Mouse (Mus musculus) frontal cortex, adult (tissue): ENCODE data around the gene Atad5.
"Not testable (repeated sequence)": the region's sequence is repeated elsewhere in the genome, so short reads cannot be mapped to it uniquely, and the experiment has no call there.

Experiments
- ATAC-seq: cut with Nextera tagmentation; 2 replicates; pipeline ENCODE4 v1.9.2; 2017; ENCODE audit warnings: mild to moderate bottlenecking, moderate library complexity, mixed read lengths; ENCODE audit not compliant: low TSS enrichment

Gene Atad5

DNA sequence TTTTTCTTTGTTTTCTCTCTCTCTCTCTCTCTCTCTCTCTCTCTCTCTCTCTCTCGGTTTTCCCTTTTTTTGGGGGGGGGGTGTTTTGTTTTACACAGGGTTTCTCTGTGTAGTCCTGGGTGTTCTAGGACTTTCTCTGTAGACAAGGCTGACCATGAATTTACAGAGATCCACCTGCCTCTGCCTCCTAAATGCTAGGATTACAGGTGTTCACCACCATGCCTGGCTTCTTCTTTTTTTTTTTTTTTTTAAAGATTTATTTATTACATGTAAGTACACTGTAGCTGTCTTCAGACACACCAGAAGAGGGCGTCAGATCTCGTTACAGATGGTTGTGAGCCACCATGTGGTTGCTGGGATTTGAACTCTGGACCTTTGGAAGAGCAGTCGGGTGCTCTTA, 59.8 kb downstream of the Atad5 start:
- ATAC-seq, result not testable (repeated sequence)

DNA sequence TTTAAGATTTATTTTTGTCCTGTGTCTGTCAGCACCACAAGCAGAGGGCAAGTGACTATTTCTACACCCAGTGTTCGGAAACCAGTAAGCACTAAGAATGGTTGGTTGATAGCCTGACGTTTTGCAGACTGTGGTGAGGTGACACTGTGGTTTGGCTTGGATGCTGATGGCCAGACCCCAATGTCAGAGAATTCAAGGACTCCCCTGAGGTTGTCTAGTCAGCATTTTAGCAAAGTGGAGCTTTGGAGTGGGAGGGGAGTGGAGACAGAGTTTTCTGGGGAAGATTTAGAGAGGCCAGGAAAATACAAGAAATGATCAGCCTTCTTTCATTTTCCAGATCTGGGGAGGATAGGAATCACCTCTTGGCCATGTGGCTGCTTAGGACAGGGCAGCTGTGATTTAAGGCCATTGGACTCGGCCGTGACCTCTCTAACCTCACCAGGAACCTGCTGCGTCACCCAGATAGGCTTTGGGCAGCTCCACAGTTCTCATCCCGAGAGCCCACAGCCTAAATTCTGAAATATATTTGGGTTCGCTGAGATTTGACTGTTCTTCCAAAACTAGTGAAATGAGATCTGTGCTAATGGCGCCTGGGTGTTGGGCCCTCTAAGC, 60.3 kb downstream of the Atad5 start:
- ATAC-seq, result no peak

DNA sequence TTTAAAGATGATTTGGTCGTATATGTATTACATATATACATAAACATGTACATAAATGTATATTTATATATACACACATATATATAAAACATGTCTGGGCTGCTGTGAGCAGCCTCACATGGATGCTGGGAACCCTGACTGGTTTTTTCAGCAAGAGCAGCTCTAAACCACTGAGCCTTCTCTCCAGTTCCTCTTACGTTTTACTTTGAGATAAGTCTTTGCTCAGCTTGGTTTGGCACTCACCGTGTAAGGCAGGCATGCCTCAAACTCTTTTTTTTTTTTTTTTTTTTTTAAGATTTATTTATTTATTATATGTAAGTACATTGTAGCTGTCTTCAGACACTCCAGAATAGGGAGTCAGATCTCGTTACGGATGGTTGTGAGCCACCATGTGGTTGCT, 61.4 kb downstream of the Atad5 start:
- ATAC-seq, result no peak

DNA sequence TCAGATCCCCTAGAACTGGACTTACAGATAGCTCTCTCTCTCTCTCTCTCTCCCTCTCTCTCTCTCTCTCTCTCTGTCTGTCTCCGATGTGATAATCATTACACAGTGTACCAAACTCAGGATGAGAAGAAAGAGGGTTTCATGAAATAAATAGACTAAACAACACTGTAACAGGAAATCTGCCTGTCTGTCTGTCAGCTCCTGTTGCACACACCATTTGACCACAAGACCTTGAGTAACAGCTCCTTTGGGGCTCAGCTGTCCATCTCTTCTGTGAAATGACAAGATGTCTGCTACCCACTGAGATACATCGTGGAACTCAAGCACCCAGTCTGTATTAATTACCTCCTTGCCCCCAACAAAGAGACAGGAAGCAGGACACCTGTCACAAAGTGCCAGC, 62.3 kb downstream of the Atad5 start:
- ATAC-seq, result no peak

DNA sequence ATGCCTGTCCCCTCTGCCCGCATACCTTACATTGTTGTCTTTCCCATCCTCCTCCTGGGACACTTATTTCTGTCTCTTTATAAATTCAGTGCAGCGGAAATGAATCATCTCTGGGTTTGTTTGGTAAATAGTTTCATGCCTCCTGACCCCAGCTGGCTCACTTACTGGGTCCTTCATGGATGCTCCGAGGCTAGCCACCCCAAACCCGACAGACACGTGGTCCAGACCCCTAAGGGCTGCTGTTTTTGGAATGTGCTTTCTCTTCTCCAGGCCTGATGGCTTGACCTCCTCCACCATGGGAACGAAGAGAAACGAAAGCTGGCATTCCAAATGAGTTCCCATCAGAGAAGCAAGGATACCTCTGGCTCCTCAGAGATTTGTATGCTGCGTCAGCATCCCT, 63.2 kb downstream of the Atad5 start:
- no peak for ATAC-seq

DNA sequence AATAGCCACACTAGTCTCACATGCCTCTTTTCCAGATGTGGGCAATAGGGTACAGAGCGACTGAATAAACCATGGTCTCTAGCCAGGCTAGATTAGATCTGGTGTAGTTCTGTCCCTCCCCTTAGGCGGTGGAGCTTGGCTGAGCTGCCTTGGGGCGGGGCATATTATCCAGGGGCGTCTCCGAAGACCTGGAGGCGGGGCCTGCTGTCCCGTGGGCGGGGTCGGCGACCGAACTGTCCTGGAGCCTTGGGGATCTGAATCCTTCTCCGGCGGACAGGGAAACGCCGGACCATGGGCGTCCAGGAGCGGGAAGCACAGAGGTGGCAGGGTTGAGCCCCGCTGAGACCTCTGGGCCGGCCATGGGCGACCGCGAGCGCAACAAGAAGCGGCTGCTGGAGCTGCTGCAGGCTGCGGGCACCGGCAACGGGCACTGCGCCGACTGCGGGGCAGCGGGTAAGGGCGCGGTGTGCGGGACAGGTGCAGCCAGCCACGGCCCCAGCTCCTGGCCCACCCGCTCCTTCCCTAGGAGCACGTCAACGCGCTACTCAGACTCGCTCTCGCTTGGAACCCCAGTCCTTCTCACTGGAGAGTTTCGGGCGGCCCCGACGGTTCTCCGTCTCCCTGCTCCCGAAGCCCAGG, 64.8 kb downstream of the Atad5 start, which contains the start of gene Adap2:
Gene Adap2, plus strand, starts transcription at position 249 of the 639 bp plus-strand sequence.
- ATAC-seq, result no peak

DNA sequence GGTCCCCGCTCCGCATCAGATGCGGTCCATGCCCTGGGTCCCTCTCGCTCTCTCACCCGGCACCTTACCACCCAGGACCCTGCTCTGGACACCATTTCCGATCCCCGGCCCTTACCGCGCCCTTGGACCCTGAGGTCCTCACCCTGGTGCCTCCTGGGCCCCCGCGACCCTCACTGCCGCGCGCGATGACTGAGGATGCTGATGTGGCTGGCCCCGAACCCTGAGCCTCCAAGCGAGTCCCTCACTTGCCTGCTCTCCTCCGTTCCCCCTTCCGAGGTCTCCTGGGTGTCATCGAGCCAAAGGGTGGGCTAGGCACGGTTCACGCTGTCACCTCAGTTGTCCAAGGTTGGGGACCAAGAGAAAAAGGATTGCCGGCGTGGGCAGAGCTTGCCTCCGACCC, 65.3 kb downstream of the Atad5 start:
- ATAC-seq, result no peak

DNA sequence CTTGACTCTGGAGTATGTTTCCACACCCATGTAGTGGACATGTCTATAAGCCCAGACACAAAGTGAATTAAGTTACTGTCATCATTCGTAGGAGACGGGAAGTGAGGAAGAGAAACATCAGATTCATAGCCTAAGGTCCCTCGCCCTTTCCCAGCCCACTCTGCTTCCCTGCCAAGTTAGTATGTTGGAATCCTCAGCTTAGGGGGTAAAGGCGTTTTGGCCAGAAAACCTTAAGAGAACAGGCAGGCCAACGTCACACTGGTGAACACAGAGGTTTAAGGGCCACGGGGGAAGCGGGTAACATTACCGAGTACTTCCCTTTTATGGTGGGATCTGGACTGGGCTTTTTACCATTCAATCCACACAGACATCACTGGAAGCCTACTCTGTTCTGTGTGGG, 66.3 kb downstream of the Atad5 start:
- ATAC-seq, result no peak

DNA sequence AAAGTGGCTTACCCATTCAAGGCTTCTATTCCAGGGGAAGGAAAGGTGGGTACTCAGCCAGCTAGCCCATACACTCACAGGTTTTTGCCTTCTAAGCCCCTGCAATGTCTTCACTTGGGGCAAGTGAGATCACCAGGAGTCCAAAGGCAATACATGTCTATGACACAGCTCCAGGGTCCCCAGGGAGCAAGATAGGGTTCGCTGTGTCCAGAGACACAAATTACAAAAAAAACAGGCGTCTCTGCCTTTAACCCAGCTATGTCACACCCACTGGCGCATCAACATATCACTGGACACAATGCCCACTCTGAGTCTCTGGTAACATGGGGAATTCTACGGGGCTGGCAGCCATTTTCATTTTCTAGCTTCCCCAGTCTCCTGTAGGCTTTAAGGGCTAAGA, 66.8 kb downstream of the Atad5 start:
- no peak for ATAC-seq

DNA sequence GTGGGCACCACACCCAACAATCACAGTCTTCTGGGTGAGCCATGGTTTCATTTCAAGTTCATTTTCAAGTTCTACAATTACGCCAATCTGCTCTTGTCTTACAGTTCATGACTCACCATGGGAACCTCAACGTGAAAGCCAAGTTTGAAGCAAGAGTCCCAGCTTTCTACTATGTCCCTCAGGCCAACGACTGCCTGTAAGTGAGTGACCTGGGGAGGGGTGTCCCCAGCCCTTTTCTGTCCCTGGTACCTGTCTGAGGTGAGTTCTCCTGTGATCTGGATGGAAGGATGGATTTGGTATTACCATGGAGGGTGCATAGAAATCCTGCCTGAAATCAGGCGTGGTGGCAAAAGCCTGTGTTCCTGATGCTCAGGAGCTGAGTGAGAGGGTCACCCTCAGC, 67.6 kb downstream of the Atad5 start:
- no peak for ATAC-seq

DNA sequence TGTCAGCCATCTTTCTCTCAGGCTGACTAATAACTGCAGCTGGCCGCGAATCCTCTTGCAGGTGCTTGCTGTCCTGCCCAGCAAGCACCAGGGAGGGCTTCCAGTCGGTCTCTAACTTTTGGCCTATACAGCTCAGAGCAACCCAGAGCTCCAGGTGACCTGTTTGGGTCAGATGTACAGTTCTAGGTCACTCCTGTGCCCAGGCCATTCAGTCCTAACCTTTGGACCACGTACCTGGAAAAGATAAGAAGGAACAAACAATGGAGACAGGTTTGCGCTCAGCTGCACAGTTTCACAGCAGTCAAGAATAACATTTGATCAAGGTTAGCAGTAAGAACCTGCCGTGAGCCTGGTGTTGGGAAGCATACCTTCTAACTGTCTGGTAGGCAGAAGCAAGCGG, 69.8 kb downstream of the Atad5 start:
- ATAC-seq, result no peak

DNA sequence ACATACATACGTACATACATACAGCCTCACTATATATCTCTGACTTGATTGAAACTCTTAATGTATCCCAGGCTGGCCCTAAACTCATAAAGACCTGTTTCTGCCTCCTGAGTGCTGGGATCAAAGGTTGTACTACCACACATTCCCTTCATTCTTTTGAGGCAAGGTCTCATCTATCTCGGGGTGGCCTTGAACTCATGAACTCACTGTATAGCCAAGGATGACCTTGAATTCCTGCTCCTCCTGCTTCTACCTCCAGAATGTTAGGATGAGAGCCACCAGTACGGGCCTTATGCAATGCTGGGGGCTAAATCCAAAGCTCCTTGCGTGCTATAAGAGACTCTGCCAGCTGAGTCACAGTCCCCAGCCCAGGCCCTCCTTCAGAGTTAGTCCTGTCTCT, 71.8 kb downstream of the Atad5 start:
- no peak for ATAC-seq

DNA sequence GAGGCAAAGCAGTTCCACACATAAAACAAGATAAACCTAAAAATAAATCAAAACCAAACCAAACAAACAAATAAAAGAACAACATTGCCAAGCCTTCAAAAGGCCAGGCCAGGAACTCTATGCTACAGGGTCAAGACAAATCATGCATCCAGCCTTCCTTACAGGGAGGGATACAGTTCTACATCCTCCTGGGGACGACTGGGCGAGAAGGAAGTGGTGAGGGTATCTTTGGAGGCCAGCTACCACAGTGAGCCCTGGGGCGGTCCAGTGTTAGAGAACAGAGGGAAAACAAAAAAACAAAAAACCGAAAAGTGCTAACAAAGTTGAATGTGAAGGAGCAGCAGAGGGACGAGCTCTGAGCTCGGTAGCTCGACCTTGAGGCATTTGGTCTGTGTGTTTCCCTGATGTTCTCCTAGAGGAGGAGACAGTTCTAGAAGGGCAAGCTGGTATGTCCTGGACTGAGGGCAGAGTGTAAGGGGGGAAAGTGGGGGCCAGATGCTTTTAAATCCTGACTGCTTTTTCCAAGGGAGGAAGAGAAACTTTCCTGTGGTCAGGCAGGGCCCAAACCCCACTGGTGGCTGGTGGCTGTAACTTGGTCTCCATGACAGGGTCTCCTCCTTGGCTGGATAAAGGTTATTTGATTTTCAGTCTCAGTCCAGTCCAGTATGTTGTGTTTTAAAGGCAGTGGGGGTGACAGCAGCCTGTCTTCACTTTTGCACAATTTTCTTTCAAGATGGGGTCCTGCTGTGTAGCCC, 74.3 kb downstream of the Atad5 start:
- ATAC-seq, result no peak

DNA sequence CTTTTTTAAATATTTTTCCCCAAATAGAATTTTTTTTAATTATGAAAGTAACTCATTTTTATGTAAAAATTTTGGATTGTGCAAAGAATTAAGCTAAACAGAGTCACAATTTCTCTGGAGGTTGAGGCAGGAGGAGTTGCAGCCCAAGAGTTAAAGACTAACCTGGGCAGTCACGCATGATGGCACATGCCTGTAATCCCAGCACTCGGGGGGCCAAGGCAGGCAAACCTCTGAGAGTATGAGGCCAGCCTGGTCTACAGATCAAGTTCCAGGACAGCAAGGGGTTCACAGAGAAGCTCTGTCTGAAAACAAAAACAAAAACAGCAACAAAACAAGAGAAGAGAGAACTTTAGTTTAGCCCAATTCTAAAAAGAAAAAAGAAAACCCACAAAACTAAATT, 75.0 kb downstream of the Atad5 start:
- no peak for ATAC-seq

DNA sequence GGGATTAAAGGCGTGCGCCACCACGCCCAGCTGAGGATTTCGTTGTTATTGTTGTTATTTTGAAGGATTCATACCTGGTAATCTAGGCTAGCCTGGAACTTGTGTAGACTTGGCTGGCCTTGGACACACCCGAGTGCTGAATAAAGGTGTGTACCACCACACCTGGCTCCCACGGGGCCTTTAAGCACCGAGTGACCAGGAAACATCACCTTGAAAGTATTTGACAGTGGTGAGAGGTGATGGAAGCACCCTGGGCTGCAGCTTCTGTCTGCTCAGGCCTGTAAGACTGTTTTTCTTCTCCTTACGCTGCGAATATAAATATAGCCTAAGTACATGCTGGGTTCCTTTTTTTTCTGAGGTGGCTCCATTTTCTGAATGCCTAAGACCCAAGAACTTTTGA, 78.9 kb downstream of the Atad5 start:
- no peak for ATAC-seq

DNA sequence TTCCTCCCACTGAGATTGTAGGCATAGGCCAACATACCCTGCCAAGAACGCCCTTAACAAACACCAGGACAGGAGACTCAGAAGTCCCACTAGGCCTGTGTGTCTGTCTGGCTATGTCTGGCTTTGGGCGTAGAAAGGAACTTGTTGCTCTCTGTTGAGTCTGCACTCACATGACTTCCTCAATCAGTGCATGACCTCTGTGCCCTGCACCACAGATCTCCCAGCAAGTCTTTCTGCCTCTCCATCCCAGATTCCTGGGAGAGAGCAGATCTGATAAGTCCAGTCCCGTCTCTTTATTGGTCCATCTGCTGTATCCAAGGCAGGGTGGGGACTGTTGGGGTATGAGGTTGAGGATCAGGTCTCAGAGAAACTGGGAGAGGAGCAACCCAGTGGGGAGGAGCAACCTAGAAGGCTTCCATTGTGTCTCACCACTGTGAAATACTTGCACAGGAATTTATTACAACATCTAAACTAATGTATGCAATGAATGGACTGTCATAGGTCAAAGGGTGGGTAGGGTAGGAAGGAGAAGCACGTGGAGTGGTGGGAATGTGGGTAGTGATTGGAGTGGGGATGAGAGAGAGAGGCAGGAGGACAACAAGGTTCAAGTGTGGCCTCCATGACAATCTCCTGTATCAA, 79.5 kb downstream of the Atad5 start:
- ATAC-seq, result no peak

DNA sequence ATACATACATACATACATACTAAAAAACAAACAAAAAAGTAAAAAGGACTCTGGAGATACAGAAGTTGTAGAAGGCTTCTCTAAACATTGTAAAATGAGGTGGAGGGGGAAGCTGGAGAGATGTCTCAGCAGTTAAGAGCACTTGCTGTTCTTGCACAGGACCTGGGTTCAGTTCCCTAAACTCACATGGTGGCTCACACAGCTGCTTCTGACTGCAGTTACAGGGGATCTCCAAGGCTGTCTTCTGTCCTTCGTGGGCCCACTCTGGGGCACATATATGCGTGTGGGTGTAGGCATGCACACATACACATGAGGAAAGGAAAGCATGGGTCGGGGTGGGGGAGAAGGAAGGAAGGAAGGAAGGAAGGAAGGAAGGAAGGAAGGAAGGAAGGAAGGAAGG, 80.4 kb downstream of the Atad5 start:
- ATAC-seq, result no peak

DNA sequence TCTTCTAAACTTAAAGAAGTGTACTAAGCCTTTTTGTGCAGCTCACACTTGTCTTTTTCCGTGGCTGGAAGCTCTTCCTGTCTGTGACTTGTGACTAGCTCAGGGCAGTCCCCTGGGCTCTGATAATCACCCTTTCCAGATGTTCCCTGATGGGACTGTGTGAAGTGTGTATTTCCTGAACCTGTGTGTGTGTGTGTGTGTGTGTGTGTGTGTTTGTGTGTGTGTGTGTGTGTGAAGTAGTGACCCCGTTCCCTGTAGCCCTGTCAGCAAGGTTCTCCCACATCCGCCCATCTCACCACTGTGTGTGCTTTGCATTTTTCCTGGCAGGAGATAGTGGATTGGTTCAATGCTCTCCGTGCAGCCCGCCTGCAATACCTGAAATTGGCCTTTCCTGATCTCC, 81.2 kb downstream of the Atad5 start:
- no peak for ATAC-seq

DNA sequence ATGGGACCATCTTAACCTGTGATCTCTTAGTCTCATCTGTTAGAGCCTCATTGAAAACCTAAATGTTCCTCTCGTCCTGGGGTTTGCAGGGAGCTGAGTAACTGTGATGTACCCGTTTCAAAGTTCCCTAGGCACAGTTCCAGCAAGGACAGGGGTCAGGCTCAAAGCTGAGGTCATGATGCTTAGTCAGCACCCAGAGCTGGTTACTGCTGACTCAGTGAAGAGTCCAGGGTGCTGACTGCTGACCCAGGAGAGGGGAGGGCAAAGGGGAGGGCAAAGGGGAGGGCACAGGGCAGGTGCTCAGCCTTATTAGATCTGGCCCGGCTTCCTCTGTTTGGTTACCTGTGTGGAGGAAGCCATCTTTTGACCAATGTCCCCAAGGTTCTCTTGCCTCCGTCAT, 82.7 kb downstream of the Atad5 start:
- no peak for ATAC-seq

DNA sequence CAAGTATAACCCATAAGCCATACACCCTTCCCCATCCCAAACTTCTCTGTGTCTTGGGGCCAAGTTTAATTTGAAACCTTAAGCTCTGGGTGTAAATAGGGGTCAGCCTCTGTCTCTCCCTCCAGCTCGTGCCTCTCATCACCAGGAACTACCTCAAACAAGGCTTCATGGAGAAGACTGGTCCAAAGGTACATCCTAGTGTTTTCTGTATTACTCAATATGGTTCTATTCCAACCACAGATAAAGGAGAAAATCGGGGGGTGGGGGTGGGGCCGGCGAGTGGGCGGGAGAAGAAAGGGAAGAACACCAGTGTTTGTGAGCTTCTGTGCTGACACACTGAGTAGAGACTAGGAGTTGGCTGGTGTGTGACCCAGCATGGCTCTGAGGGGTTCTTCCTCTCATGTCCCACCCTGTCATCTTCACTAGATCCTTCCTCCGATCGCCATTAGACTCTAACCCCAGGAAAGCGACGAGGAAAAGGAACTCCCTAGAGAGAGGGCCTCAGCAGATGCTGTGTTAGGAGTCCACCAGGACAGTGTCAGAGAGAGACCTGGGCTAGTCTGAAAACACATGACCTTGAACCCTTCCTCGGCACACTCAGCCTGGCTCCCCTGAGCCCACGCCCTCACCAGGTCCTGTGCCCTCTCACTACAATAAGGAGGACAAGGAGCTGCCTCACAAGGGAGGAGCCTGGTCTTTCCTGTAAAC, 84.9 kb downstream of the Atad5 start:
- ATAC-seq, result no peak

DNA sequence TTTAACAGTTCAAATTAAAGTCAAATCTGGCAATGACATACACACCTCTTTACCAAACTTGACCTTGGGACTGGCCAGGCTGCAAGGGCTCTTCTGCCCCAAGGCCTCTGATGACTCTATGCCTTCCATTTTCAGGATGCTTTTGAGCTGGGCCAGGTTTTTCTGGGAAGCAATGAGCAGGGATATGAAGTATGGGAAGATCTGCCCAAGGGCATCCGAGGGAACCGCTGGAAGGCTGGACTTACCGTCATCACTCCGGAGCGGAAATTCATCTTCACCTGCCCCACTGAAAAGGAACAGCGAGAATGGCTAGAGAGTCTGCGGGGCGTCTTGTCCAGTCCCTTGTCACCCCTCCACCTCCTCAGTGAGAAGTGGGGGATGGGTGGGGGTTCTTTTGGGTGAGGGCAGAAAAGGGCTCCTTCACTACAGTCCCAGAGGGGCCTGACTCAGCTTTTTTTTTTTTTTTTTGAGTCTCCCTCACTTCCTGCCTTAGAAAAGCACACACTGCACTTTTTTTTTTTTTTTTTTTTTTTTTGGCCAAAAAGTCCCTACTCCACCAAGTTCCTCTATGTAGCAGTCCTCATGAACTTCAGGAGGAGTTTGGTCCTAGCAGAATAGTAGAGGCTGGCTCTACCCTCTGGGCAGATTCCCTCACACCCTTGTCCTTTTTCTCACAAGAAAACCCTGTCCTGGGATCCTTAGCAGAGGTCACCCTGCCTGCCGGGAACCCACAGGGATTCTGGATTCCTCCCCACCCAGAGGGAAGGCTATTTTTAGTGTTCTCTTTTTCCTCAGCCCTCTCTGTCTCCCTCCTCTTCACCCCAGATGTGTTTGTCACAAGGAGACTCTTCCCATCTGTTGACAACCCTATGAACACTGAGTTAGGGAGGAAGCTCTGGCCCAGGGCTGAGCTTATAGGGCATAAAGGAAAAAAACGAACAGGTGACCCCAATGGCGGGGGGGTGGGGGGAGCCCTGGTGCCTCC, 88.0 kb downstream of the Atad5 start:
- no peak for ATAC-seq
